Mouse (Mus musculus): ENCODE measurements at regions not wholly inside any gene's neighbourhood (a gene's known extent, or its start where the extent isn't known, plus 50 kb on each side); places are given as distances from the start of the nearest gene placed in this dataset.

- Histone ChIP-seq H3K4me1 (ENCODE audit: control insufficient read depth, insufficient read depth, low read length) (no peaks in the 10 kb centered on the region), H3K27ac (no peak overlapping the region), H3K36me3 (ENCODE audit: control insufficient read depth, insufficient read depth, low read length) (no peaks in the 10 kb centered on the region), H3K9ac (ENCODE audit: low read depth, low read length) (no peak overlapping the region), H3K79me2 (replicated peaks; ENCODE audit: control insufficient read depth, insufficient read depth, low read length) (no peaks in the 10 kb centered on the region), H3K27me3 (ENCODE audit: control insufficient read depth, insufficient read depth, low read length) (no peaks in the 10 kb centered on the region), H3K4me3 (no peak overlapping the region)
- no peak for TF ChIP-seq EP300 (IDR thresholded peaks at IDR 0.05; ENCODE audit: insufficient read depth, low read depth, low read length)
- DNase-seq: no peak
- WGBS: 49% methylated on average over 8 of the region's 8 CpGs
- intact Hi-C loops (cut with DNase I): no loop called here
These were observed 384.9 kb upstream of the Myt1l start for GRCm38 (mm10) chr12:29143297-29143696.

GRCm38 (mm10) chr12:29160920-29161319, 367.3 kb upstream of the Myt1l start:
- Histone ChIP-seq H3K27me3 (ENCODE audit: control insufficient read depth, insufficient read depth, low read length) (no peaks in the 10 kb centered on the region), H3K27ac (no peak overlapping the region), H3K9ac (ENCODE audit: low read depth, low read length) (no peak overlapping the region), H3K4me3 (no peak overlapping the region), H3K4me1 (ENCODE audit: control insufficient read depth, insufficient read depth, low read length) (no peaks in the 10 kb centered on the region), H3K36me3 (ENCODE audit: control insufficient read depth, insufficient read depth, low read length) (no peaks in the 10 kb centered on the region), H3K79me2 (replicated peaks; ENCODE audit: control insufficient read depth, insufficient read depth, low read length) (no peaks in the 10 kb centered on the region)
- no peak for TF ChIP-seq POLR2A (IDR thresholded peaks at IDR 0.05; ENCODE audit: insufficient read depth, low read depth, low read length)
- WGBS: 82% methylated on average over 1 of the region's 1 CpGs
- intact Hi-C loops (cut with DNase I): no loop called here
- DNase-seq: no peak

- DNase-seq: no peak
- Histone ChIP-seq H3K79me2 (replicated peaks; ENCODE audit: control insufficient read depth, insufficient read depth, low read length) (no peaks in the 10 kb centered on the region), H3K4me3 (no peak overlapping the region), H3K9ac (ENCODE audit: low read depth, low read length) (no peak overlapping the region), H3K4me1 (ENCODE audit: control insufficient read depth, insufficient read depth, low read length) (no peaks in the 10 kb centered on the region), H3K27ac (no peak overlapping the region), H3K36me3 (ENCODE audit: control insufficient read depth, insufficient read depth, low read length) (no peaks in the 10 kb centered on the region), H3K27me3 (ENCODE audit: control insufficient read depth, insufficient read depth, low read length) (no peaks in the 10 kb centered on the region)
- intact Hi-C loops (cut with DNase I): no loop called here
- 22% methylated on average over 2 of the region's 2 CpGs for WGBS
- TF ChIP-seq CTCF (IDR thresholded peaks at IDR 0.05) (no peak), EP300 (IDR thresholded peaks at IDR 0.05; ENCODE audit: insufficient read depth, low read depth, low read length) (no peak), POLR2A (IDR thresholded peaks at IDR 0.05; ENCODE audit: insufficient read depth, low read depth, low read length) (no peak)
These were observed 366.6 kb upstream of the Myt1l start for GRCm38 (mm10) chr12:29161546-29161945.

- Histone ChIP-seq H3K9ac (ENCODE audit: low read depth, low read length) (no peak overlapping the region), H3K79me2 (replicated peaks; ENCODE audit: control insufficient read depth, insufficient read depth, low read length) (no peaks in the 10 kb centered on the region), H3K4me1 (ENCODE audit: control insufficient read depth, insufficient read depth, low read length) (no peaks in the 10 kb centered on the region), H3K36me3 (ENCODE audit: control insufficient read depth, insufficient read depth, low read length) (no peaks in the 10 kb centered on the region), H3K27me3 (ENCODE audit: control insufficient read depth, insufficient read depth, low read length) (no peaks in the 10 kb centered on the region), H3K27ac (no peak overlapping the region), H3K4me3 (no peak overlapping the region)
- DNase-seq: no peak
- WGBS: 74% methylated on average over 2 of the region's 2 CpGs
- TF ChIP-seq CTCF (IDR thresholded peaks at IDR 0.05) (no peak), EP300 (IDR thresholded peaks at IDR 0.05; ENCODE audit: insufficient read depth, low read depth, low read length) (no peak), POLR2A (IDR thresholded peaks at IDR 0.05; ENCODE audit: insufficient read depth, low read depth, low read length) (no peak)
- intact Hi-C loops (cut with DNase I): no loop called here
These were observed 363.5 kb upstream of the Myt1l start for GRCm38 (mm10) chr12:29164701-29165100.

GRCm38 (mm10) chr12:29166316-29166715, 361.9 kb upstream of the Myt1l start:
- H3K27ac ChIP-seq: no peak overlapping the region
- no peaks in the 10 kb centered on the region for H3K27me3 ChIP-seq (ENCODE audit: control insufficient read depth, insufficient read depth, low read length)
- no peaks in the 10 kb centered on the region for H3K79me2 ChIP-seq (replicated peaks; ENCODE audit: control insufficient read depth, insufficient read depth, low read length)
- H3K36me3 ChIP-seq (ENCODE audit: control insufficient read depth, insufficient read depth, low read length): no peaks in the 10 kb centered on the region
- H3K4me1 ChIP-seq (ENCODE audit: control insufficient read depth, insufficient read depth, low read length): no peaks in the 10 kb centered on the region
- whole genome bisulfite sequencing: 41% methylated on average over 2 of the region's 2 CpGs
- TF ChIP-seq POLR2A (IDR thresholded peaks at IDR 0.05; ENCODE audit: insufficient read depth, low read depth, low read length): no peak
- peak; percentile 54 for TF ChIP-seq CTCF (IDR thresholded peaks at IDR 0.05)
- DNase-seq: no peak
- no peak overlapping the region for H3K4me3 ChIP-seq
- H3K9ac ChIP-seq (ENCODE audit: low read depth, low read length): no peak overlapping the region
- intact Hi-C loops (cut with DNase I): loop anchor here (2.0 kb wide), 1 partner anchor 578 kb away; no protein-coding TSS in a partner anchor

GRCm38 (mm10) chr12:29167922-29168321, 360.3 kb upstream of the Myt1l start:
- Histone ChIP-seq H3K4me3 (no peak overlapping the region), H3K36me3 (ENCODE audit: control insufficient read depth, insufficient read depth, low read length) (no peaks in the 10 kb centered on the region), H3K27me3 (ENCODE audit: control insufficient read depth, insufficient read depth, low read length) (no peaks in the 10 kb centered on the region), H3K27ac (no peak overlapping the region), H3K9ac (ENCODE audit: low read depth, low read length) (no peak overlapping the region), H3K4me1 (ENCODE audit: control insufficient read depth, insufficient read depth, low read length) (no peaks in the 10 kb centered on the region), H3K79me2 (replicated peaks; ENCODE audit: control insufficient read depth, insufficient read depth, low read length) (no peaks in the 10 kb centered on the region)
- no peak for TF ChIP-seq CTCF (IDR thresholded peaks at IDR 0.05)
- no peak for TF ChIP-seq POLR2A (IDR thresholded peaks at IDR 0.05; ENCODE audit: insufficient read depth, low read depth, low read length)
- TF ChIP-seq EP300 (IDR thresholded peaks at IDR 0.05; ENCODE audit: insufficient read depth, low read depth, low read length): no peak
- intact Hi-C loops (cut with DNase I): loop anchor here (2.0 kb wide), 1 partner anchor 579 kb away; no protein-coding TSS in a partner anchor
- WGBS: 57% methylated on average over 6 of the region's 6 CpGs
- no peak for DNase-seq

Data from heart, adult 2 months (tissue).